Comparison of ENCODE assay signal across 25 mouse cellular contexts in the genomic region with DNA sequence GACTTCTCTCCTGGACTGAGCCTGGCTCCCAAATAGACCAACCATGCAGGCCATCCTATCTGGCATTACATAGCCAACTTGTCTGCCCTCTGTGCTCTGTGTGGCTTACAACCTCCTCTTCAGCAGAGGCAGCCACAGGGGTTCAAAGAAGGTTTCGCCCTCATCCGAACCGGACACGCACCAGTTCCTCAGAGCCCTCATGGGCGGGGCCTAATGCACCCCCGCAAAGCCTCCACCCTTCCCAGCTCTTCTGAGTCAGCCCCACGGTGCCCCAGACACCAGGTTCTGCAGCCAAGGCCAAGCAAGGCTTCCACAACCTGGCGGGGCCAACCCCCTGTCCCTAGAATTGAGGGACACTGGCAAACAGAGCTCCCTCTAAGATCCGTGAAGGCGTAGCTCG. TPM values are rescaled to one million over a fixed set of nuclear protein-coding genes. Genes with fewer than 3 reads are reported as not detected.
A peak's percentile ranks its signal among the peaks of the same experiment; 100 is the strongest.
DNase-seq lines count a peak whose midpoint lies in the region; ATAC-seq lines count a peak whose summit lies in the region.
"Had no signal": no experiment of that assay in that cellular context is flagged by ENCODE, and none has a peak within 500 bp of the region (broad histone marks: within the 10 kb centered on the region; RNA-seq: fewer than 3 reads in every experiment).

No protein-coding gene starts in this region.

- peak overlapping the region; percentile 34; the same call in 1 of the 2 replicates for H3K27ac ChIP-seq in liver, embryonic 11.5 days (ENCODE audit: low read depth, low read length)
- H3K27ac ChIP-seq in hindbrain, embryonic 12.5 days, result no peak overlapping the region
- H3K27ac ChIP-seq: embryonic facial prominence, embryonic 13.5 days; layer of hippocampus, adult 2 months; midbrain, embryonic 13.5 days had no signal

- H3K4me2 ChIP-seq in liver, embryonic 11.5 days, result no peak overlapping the region
- H3K4me2 ChIP-seq in hindbrain, embryonic 12.5 days (replicated peaks), result no peak overlapping the region
- H3K4me2 ChIP-seq: embryonic facial prominence, embryonic 13.5 days; midbrain, embryonic 13.5 days had no signal

- 75% methylated on average over 11 of the region's 11 CpGs for WGBS in liver, embryonic 11.5 days
- 84% methylated on average over 11 of the region's 11 CpGs for WGBS in hindbrain, embryonic 12.5 days

- no peak overlapping the region for H3K4me3 ChIP-seq in liver, embryonic 11.5 days (ENCODE audit: low read depth, low read length)
- H3K4me3 ChIP-seq in hindbrain, embryonic 12.5 days, result no peak overlapping the region
- H3K4me3 ChIP-seq: embryonic facial prominence, embryonic 13.5 days; hindbrain, embryonic 10.5 days; layer of hippocampus, adult 2 months; midbrain, embryonic 13.5 days had no signal

- 0 out of 2 replicates have a peak overlapping the region, but pooled peaks have one; percentile 17 for H3K9ac ChIP-seq in liver, embryonic 11.5 days (ENCODE audit: low read depth, low read length)
- no peak overlapping the region for H3K9ac ChIP-seq in hindbrain, embryonic 12.5 days
- H3K9ac ChIP-seq: embryonic facial prominence, embryonic 13.5 days; midbrain, embryonic 13.5 days had no signal

- H3K4me1 ChIP-seq in liver, embryonic 11.5 days (replicated peaks; ENCODE audit: control insufficient read depth, insufficient read depth, low read length), result peaks cover 27% of the 10 kb centered on the region
- no peaks in the 10 kb centered on the region for H3K4me1 ChIP-seq in hindbrain, embryonic 12.5 days

- no peak for ATAC-seq in CD4-positive, CD25-positive, alpha-beta regulatory T cell, adult 4 months
- ATAC-seq in liver, embryonic 11.5 days (replicated peaks; ENCODE audit: low FRiP score), result no peak
- ATAC-seq in monocyte, adult 5-6 weeks (replicated peaks; ENCODE audit: insufficient number of reproducible peaks, low FRiP score, low TSS enrichment, poor library complexity, severe bottlenecking), result 0 out of 2 replicates have a peak, but pooled peaks have one; percentile 45
- no peak for ATAC-seq in inflammation-experienced regulatory T-cells, adult 6 months
- ATAC-seq in hindbrain, embryonic 12.5 days (ENCODE audit: low FRiP score), result no peak
- ATAC-seq: midbrain, embryonic 13.5 days; Patski had no signal

- no peaks in the 10 kb centered on the region for H3K9me3 ChIP-seq in liver, embryonic 11.5 days (ENCODE audit: control insufficient read depth, low read length)
- H3K9me3 ChIP-seq in hindbrain, embryonic 12.5 days (replicated peaks), result no peaks in the 10 kb centered on the region
- H3K9me3 ChIP-seq: embryonic facial prominence, embryonic 13.5 days; hindbrain, embryonic 10.5 days; midbrain, embryonic 13.5 days had no signal

- H3K27me3 ChIP-seq in liver, embryonic 11.5 days (replicated peaks; ENCODE audit: control insufficient read depth, insufficient read depth, low read length), result no peaks in the 10 kb centered on the region
- no peaks in the 10 kb centered on the region for H3K27me3 ChIP-seq in hindbrain, embryonic 12.5 days
- H3K27me3 ChIP-seq: embryonic facial prominence, embryonic 13.5 days; midbrain, embryonic 13.5 days; Patski had no signal

- no peaks in the 10 kb centered on the region for H3K36me3 ChIP-seq in liver, embryonic 11.5 days (ENCODE audit: control insufficient read depth, insufficient read depth, low read length)
- no peaks in the 10 kb centered on the region for H3K36me3 ChIP-seq in hindbrain, embryonic 12.5 days
- H3K36me3 ChIP-seq: embryonic facial prominence, embryonic 13.5 days; hindbrain, embryonic 10.5 days; midbrain, embryonic 13.5 days had no signal

- DNase-seq in CD4-positive, CD25-positive, alpha-beta regulatory T cell, adult 2 months (ENCODE audit: low read depth, low spot score), result peak; percentile 19
- peak; percentile 52 to 54 for DNase-seq in B cell, adult 2 months
- no peak for DNase-seq in liver, embryonic 11.5 days (ENCODE audit: low spot score)
- DNase-seq in cerebellum, adult 9-11 months, result no peak
- DNase-seq: cerebellum, adult 8-10 months; kidney, postnatal 10 days; lung, adult 2 months; lung, postnatal 36 days had no signal

RNA-seq across cellular contexts. Expression of a gene that starts 13.7 kb away (rescaled TPM):
- polyA plus RNA-seq in CD4-positive, CD25-positive, alpha-beta regulatory T cell, adult 4 months (2017; shearing (Covaris generic)), result under 1 TPM; 0.61 to 0.63 TPM
- 0.06 and 0.11 TPM in 2 replicates for polyA plus RNA-seq in liver, embryonic 11.5 days (2014; fragmentation: Nextera tagmentation; extraction: Ambion mirVana)
- total RNA-seq in monocyte, adult 5-6 weeks (2017), result 0.29 to 0.86 TPM in 2 of 3 replicates, not detected in the other
- polyA plus RNA-seq in inflammation-experienced regulatory T-cells, adult 6 months (2017; shearing (Covaris generic)), result under 1 TPM in 2 of 3 experiments, not detected in 1; 0.28 to 0.36 TPM
- 0.07 and 0.19 TPM in 2 replicates for polyA plus RNA-seq in hindbrain, embryonic 12.5 days (2016; fragmentation: Nextera tagmentation; extraction: Ambion mirVana)
- total RNA-seq: adrenal gland, postnatal 36 days; gastrocnemius, postnatal 4 days; layer of hippocampus, adult 2 months; left cerebral cortex, postnatal 36 days had no signal
- polyA plus RNA-seq: forebrain, embryonic 11.5 days; midbrain, embryonic 13.5 days; small intestine, adult 2 months had no signal

RNA-seq across cellular contexts. Expression of a gene that starts 46.9 kb away (rescaled TPM):
- 10 to 100 TPM; 11.4 to 13.8 TPM for polyA plus RNA-seq in CD4-positive, CD25-positive, alpha-beta regulatory T cell, adult 4 months (2017; shearing (Covaris generic))
- polyA plus RNA-seq in liver, embryonic 11.5 days (2014; fragmentation: Nextera tagmentation; extraction: Ambion mirVana), result 2.4 and 2.8 TPM in 2 replicates
- total RNA-seq in monocyte, adult 5-6 weeks (2017), result 41.3 to 73.2 TPM (median 47.7 TPM) in 3 replicates
- polyA plus RNA-seq in inflammation-experienced regulatory T-cells, adult 6 months (2017; shearing (Covaris generic)), result 10 to 100 TPM in 1 of 3 experiments, 1 to 10 TPM in 2; 7.9 to 20.2 (median 9.7) TPM
- 2.6 and 3.7 TPM in 2 replicates for polyA plus RNA-seq in hindbrain, embryonic 12.5 days (2016; fragmentation: Nextera tagmentation; extraction: Ambion mirVana)

RNA-seq across cellular contexts. Expression of a gene that starts 48.8 kb away (rescaled TPM):
- under 1 TPM; 0.15 to 0.32 TPM for polyA plus RNA-seq in CD4-positive, CD25-positive, alpha-beta regulatory T cell, adult 4 months (2017; shearing (Covaris generic))
- polyA plus RNA-seq in liver, embryonic 11.5 days (2014; fragmentation: Nextera tagmentation; extraction: Ambion mirVana), result 0.56 and 0.96 TPM in 2 replicates
- total RNA-seq in monocyte, adult 5-6 weeks (2017), result not detected in 3 replicates
- polyA plus RNA-seq in inflammation-experienced regulatory T-cells, adult 6 months (2017; shearing (Covaris generic)), result not detected
- 0.06 TPM in 1 of 2 replicates, not detected in the other for polyA plus RNA-seq in hindbrain, embryonic 12.5 days (2016; fragmentation: Nextera tagmentation; extraction: Ambion mirVana)
- total RNA-seq: adrenal gland, postnatal 36 days; layer of hippocampus, adult 2 months; left cerebral cortex, postnatal 36 days had no signal
- polyA plus RNA-seq: cortical plate, adult 2 months; forebrain, embryonic 11.5 days; heart, embryonic 14.5 days; intestine, embryonic 14.5 days; Patski; small intestine, adult 2 months had no signal

Comparison
In these comparisons a context has a peak if more than half of its experiments do, and no peak if none do; other contexts are left out.
1. DNase-seq: peak in CD4-positive, CD25-positive, alpha-beta regulatory T cell, adult 2 months (single experiment) and B cell, adult 2 months (2 of 2); none in liver, embryonic 11.5 days (single experiment) and cerebellum, adult 9-11 months (single experiment).